Mouse (Mus musculus): ENCODE data around the gene Wdr83os. TPM values are rescaled to one million over a fixed set of nuclear protein-coding genes. Genes with fewer than 3 reads are reported as not detected.

Gene Wdr83os
- polyA plus RNA-seq, 1 experiment from 2014 or later: 119 TPM

GRCm38 (mm10) chr8:85057367-85057766 is 23.2 kb upstream of the Wdr83os start:
- no peak overlapping the region for H3K4me3 ChIP-seq
- H3K36me3 ChIP-seq: peaks cover 39% of the 10 kb centered on the region
- 85% methylated on average over 7 of the region's 7 CpGs for WGBS
- no peaks in the 10 kb centered on the region for H3K9me3 ChIP-seq
- H3K4me2 ChIP-seq: no peak overlapping the region
- ATAC-seq (ENCODE audit: low FRiP score, low read depth): no peak
- H3K9ac ChIP-seq: no peak overlapping the region
- no peak overlapping the region for H3K27ac ChIP-seq (replicated peaks)
- peaks cover 25% of the 10 kb centered on the region for H3K4me1 ChIP-seq (replicated peaks)
- H3K27me3 ChIP-seq: no peaks in the 10 kb centered on the region

- peaks cover 26% of the 10 kb centered on the region for H3K4me1 ChIP-seq (replicated peaks)
- no peaks in the 10 kb centered on the region for H3K27me3 ChIP-seq
- peak within 1 kb of the TSS; percentile 92 for H3K9ac ChIP-seq
- peak within 1 kb of the TSS; percentile 77 for H3K4me2 ChIP-seq
- peak within 1 kb of the TSS; percentile 85 for H3K27ac ChIP-seq (replicated peaks)
- peak; percentile 92 for ATAC-seq (ENCODE audit: low FRiP score, low read depth)
- no peaks in the 10 kb centered on the region for H3K9me3 ChIP-seq
- under 1% methylated on average over 52 of the region's 53 CpGs for WGBS
- H3K4me3 ChIP-seq: peak within 1 kb of the TSS; percentile 97
- peaks cover 25% of the 10 kb centered on the region for H3K36me3 ChIP-seq
Measured at GRCm38 (mm10) chr8:85059879-85060616, 20.5 kb upstream of the Wdr83os start, which contains the start of gene Fbxw9. TSS of gene Fbxw9 (plus strand) at chr8:85060055.

GRCm38 (mm10) chr8:85062603-85063002 is 17.9 kb upstream of the Wdr83os start:
- no peak overlapping the region for H3K9ac ChIP-seq
- H3K4me1 ChIP-seq (replicated peaks): peaks cover 26% of the 10 kb centered on the region
- H3K27me3 ChIP-seq: no peaks in the 10 kb centered on the region
- ATAC-seq (ENCODE audit: low FRiP score, low read depth): no peak
- WGBS: 97% methylated on average over 4 of the region's 4 CpGs
- H3K4me2 ChIP-seq: no peak overlapping the region
- no peak overlapping the region for H3K4me3 ChIP-seq
- H3K9me3 ChIP-seq: no peaks in the 10 kb centered on the region
- peaks cover 28% of the 10 kb centered on the region for H3K36me3 ChIP-seq
- H3K27ac ChIP-seq (replicated peaks): no peak overlapping the region

- Histone ChIP-seq H3K27ac (replicated peaks) (no peak overlapping the region), H3K4me2 (no peak overlapping the region), H3K9me3 (no peaks in the 10 kb centered on the region), H3K36me3 (peaks cover 30% of the 10 kb centered on the region), H3K4me3 (no peak overlapping the region), H3K4me1 (replicated peaks) (peaks cover 22% of the 10 kb centered on the region), H3K9ac (no peak overlapping the region), H3K27me3 (no peaks in the 10 kb centered on the region)
- ATAC-seq (ENCODE audit: low FRiP score, low read depth): no peak
- 34% methylated on average over 2 of the region's 2 CpGs for WGBS
Measured at GRCm38 (mm10) chr8:85065213-85065612, 15.3 kb upstream of the Wdr83os start.

DNA sequence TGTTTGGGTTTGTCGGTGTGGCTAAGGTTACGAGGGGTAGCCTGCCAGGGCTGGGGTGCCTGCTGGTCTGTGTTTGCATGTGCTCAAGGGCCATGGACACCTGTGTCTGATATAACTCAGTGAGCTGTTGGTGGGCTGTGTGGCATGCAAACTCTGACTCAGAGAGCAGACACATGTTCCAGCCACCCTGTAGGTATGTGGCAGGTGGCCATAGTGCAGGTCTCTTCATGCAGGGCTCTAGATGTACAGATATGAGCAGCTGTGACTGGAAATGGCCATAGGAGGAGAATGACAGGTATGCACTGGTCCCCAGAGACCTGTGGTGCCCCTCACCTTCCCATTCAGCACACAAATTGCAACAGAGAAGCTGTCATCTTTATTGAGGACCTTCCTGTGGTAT is 13.4 kb upstream of the Wdr83os start:
- WGBS: 97% methylated on average over 2 of the region's 2 CpGs
- no peaks in the 10 kb centered on the region for H3K9me3 ChIP-seq
- H3K4me1 ChIP-seq (replicated peaks): peaks cover 13% of the 10 kb centered on the region
- no peak for ATAC-seq (ENCODE audit: low FRiP score, low read depth)
- no peak overlapping the region for H3K27ac ChIP-seq (replicated peaks)
- no peak overlapping the region for H3K9ac ChIP-seq
- peaks cover 30% of the 10 kb centered on the region for H3K36me3 ChIP-seq
- H3K4me3 ChIP-seq: no peak overlapping the region
- no peak overlapping the region for H3K4me2 ChIP-seq
- no peaks in the 10 kb centered on the region for H3K27me3 ChIP-seq

GRCm38 (mm10) chr8:85067982-85068381 is 12.6 kb upstream of the Wdr83os start, which contains the start of gene Gm5741:
TSS of gene Gm5741 (minus strand) at chr8:85067982.
- Histone ChIP-seq H3K9me3 (no peaks in the 10 kb centered on the region), H3K27me3 (no peaks in the 10 kb centered on the region), H3K4me3 (no peak within 1 kb of the TSS), H3K4me1 (replicated peaks) (peaks cover 17% of the 10 kb centered on the region), H3K27ac (replicated peaks) (no peak within 1 kb of the TSS), H3K9ac (no peak within 1 kb of the TSS), H3K36me3 (peaks cover 30% of the 10 kb centered on the region), H3K4me2 (no peak within 1 kb of the TSS)
- no peak for ATAC-seq (ENCODE audit: low FRiP score, low read depth)

DNA sequence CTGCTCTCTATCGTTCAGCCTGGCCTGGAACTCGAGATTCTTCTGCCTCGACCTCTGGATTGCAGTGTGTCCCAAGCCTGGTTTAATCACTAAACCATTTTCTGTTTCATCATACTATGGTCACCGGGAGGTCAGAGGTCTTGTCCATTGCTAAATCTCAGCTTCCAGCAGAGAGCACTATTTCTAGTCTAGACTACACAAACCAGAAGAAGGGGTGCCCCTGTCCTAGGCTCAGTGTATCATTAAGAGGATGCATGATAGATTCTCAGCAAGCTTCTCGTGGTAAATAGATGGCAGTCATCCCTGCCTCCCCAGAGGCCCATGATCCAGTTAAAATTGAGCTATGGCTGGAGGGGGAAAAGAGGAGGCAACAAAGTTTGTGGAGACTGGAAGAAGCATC is 9.5 kb upstream of the Wdr83os start:
- no peaks in the 10 kb centered on the region for H3K27me3 ChIP-seq
- H3K9ac ChIP-seq: no peak overlapping the region
- peak overlapping the region; percentile 90 for H3K4me3 ChIP-seq
- ATAC-seq (ENCODE audit: low FRiP score, low read depth): no peak
- H3K4me1 ChIP-seq (replicated peaks): peaks cover 21% of the 10 kb centered on the region
- H3K4me2 ChIP-seq: peak overlapping the region; percentile 79
- H3K36me3 ChIP-seq: peaks cover 38% of the 10 kb centered on the region
- peak overlapping the region; percentile 95 for H3K27ac ChIP-seq (replicated peaks)
- H3K9me3 ChIP-seq: no peaks in the 10 kb centered on the region
- WGBS: 82% methylated on average over 5 of the region's 5 CpGs

DNA sequence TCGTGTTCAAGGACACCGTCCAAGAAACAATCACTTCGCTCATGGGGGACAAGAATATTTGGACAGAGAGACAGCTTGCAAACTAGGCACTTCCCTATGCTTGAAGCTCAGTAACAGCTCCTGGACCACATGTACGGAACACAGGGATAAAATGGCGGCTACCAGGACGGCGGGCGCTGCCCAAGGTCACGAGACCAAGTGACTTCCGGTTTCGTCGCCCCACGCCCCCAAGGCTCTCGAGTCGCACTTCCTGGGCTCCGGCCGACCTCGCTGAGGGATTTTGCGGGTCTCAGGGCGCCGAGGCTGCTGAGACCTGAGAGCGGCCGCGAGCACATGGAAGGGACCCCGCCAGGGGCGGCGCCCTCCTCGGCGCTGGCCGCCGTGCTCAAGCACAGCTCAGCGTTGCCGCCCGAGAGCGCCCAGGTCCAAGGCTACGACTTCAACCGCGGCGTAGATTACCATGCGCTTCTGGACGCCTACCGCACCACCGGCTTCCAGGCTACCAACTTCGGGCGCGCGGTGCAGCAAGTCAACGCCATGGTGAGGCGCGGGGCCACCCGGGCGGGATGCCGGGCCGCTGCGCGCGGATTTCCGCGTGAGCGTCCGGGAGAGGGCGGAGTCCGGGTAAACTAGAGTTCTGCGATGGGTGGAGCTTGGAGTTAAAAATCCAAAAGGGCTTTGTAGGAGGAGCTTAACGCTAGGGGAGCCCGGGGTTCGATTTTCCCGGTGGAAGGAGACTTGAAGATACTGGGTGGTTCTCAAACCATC is 8.8 kb upstream of the Wdr83os start, which contains the start of gene Dhps:
Gene Dhps (plus strand): TSS at position 244 of the 768 bp plus-strand sequence.
- H3K4me3 ChIP-seq: peak within 1 kb of the TSS; percentile 90
- no peaks in the 10 kb centered on the region for H3K27me3 ChIP-seq
- H3K9ac ChIP-seq: peak within 1 kb of the TSS; percentile 79
- under 1% methylated on average over 68 of the region's 68 CpGs for WGBS
- H3K4me2 ChIP-seq: peak within 1 kb of the TSS; percentile 79
- H3K27ac ChIP-seq (replicated peaks): peak within 1 kb of the TSS; percentile 95
- peaks cover 21% of the 10 kb centered on the region for H3K4me1 ChIP-seq (replicated peaks)
- ATAC-seq (ENCODE audit: low FRiP score, low read depth): peak; percentile 89
- peaks cover 38% of the 10 kb centered on the region for H3K36me3 ChIP-seq
- no peaks in the 10 kb centered on the region for H3K9me3 ChIP-seq

- peaks cover 38% of the 10 kb centered on the region for H3K36me3 ChIP-seq
Measured at GRCm38 (mm10) chr8:85072364-85072929, 8.1 kb upstream of the Wdr83os start.

GRCm38 (mm10) chr8:85073041-85073612 is 7.4 kb upstream of the Wdr83os start:
- H3K4me1 ChIP-seq (replicated peaks): peaks cover 21% of the 10 kb centered on the region
- no peak overlapping the region for H3K27ac ChIP-seq (replicated peaks)
- no peak overlapping the region for H3K4me3 ChIP-seq
- WGBS: 95% methylated on average over 15 of the region's 15 CpGs
- no peak for ATAC-seq (ENCODE audit: low FRiP score, low read depth)
- H3K4me2 ChIP-seq: peak overlapping the region; percentile 79; the same call in 1 of the 2 replicates
- peaks cover 40% of the 10 kb centered on the region for H3K36me3 ChIP-seq
- no peak overlapping the region for H3K9ac ChIP-seq
- no peaks in the 10 kb centered on the region for H3K27me3 ChIP-seq
- H3K9me3 ChIP-seq: no peaks in the 10 kb centered on the region

More at GRCm38 (mm10) chr8:85072364-85072929, 8.1 kb upstream of the Wdr83os start:
- Histone ChIP-seq H3K4me2 (peak overlapping the region; percentile 79), H3K9ac (peak overlapping the region; percentile 79), H3K27me3 (no peaks in the 10 kb centered on the region), H3K4me3 (peak overlapping the region; percentile 90), H3K27ac (replicated peaks) (peak overlapping the region; percentile 95), H3K9me3 (no peaks in the 10 kb centered on the region), H3K4me1 (replicated peaks) (peaks cover 21% of the 10 kb centered on the region)
- ATAC-seq (ENCODE audit: low FRiP score, low read depth): no peak
- 43% methylated on average over 9 of the region's 9 CpGs for WGBS

DNA sequence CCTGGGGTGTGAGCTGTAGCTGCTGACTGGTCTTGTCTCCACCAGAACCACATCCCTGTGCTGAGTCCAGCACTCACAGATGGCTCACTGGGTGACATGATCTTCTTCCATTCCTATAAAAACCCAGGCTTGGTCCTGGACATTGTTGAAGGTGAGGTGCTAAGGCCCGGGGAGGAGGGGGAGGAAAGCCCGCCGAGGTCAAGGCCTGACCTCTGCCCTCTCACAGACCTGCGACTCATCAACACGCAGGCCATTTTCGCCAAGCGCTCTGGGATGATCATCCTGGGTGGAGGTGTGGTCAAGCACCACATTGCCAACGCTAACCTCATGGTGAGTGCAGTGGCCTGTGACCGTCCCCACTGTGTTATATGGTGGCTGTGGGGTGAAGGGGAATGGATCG is 6.4 kb upstream of the Wdr83os start:
- no peak overlapping the region for H3K27ac ChIP-seq (replicated peaks)
- H3K9ac ChIP-seq: no peak overlapping the region
- 89% methylated on average over 10 of the region's 10 CpGs for WGBS
- ATAC-seq (ENCODE audit: low FRiP score, low read depth): no peak
- H3K4me2 ChIP-seq: no peak overlapping the region
- H3K9me3 ChIP-seq: no peaks in the 10 kb centered on the region
- H3K27me3 ChIP-seq: no peaks in the 10 kb centered on the region
- H3K4me1 ChIP-seq (replicated peaks): peaks cover 21% of the 10 kb centered on the region
- no peak overlapping the region for H3K4me3 ChIP-seq
- peaks cover 47% of the 10 kb centered on the region for H3K36me3 ChIP-seq
